12 mouse cellular contexts compared by ENCODE assay signal in the genomic region with DNA sequence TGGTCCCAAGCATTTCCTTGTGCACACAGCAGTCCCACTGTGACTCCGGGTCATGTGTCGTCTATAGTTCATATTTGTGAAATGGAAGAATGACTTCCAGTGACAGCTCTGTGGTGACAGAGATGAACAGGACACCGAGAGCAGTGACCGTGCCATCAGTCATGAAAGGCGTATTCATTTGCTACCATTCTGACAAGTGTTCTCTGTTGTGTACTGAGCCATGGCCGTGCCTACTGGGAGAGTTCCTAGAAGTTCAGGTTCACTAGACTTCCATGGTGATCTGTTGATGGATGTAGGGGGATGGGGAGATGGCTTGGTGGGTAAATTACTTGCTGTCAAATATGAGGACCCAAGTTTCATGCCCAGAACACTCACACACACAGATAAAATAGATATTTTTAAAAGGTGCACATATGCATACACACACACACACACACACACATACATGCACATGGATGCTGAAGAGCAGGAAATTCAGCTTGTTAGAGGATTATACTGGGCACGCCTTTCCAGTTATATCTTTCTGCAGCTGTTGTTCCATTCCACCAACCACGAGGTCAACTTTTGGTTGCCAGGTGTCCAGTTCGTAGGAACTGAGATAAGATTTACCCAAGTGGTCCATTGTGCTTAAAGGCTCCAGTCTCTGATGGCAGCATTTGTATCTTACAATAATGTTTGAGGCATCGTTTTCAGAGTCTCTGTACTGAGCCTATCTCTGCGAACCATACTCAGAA.
"Had no signal": no experiment of that assay in that cellular context is flagged by ENCODE, and none has a peak within 500 bp of the region (broad histone marks: within the 10 kb centered on the region; RNA-seq: fewer than 3 reads in every experiment).

No protein-coding gene starts in this region.

- H3K9me3 ChIP-seq: limb, embryonic 13.5 days; liver, embryonic 15.5 days; midbrain, embryonic 10.5 days had no signal

- H3K27me3 ChIP-seq: limb, embryonic 13.5 days; liver, embryonic 15.5 days had no signal

- H3K36me3 ChIP-seq: limb, embryonic 13.5 days; liver, embryonic 15.5 days; midbrain, embryonic 10.5 days had no signal

- H3K9ac ChIP-seq: limb, embryonic 13.5 days; liver, embryonic 15.5 days; lung, embryonic 14.5 days had no signal

- DNase-seq: kidney, adult 11 months; kidney, postnatal 25 days; left cerebral cortex, postnatal 4 days; lung, embryonic 14.5 days; lung, postnatal 10 days; lung, postnatal 4 days; midbrain, embryonic 14.5 days; right cerebral cortex, postnatal 25 days; thymus, postnatal 36 days had no signal

- H3K27ac ChIP-seq: limb, embryonic 13.5 days; liver, embryonic 15.5 days; midbrain, embryonic 10.5 days had no signal

- H3K4me1 ChIP-seq: limb, embryonic 13.5 days; midbrain, embryonic 10.5 days had no signal

- H3K4me2 ChIP-seq: limb, embryonic 13.5 days; liver, embryonic 15.5 days; lung, embryonic 14.5 days had no signal

- H3K4me3 ChIP-seq: limb, embryonic 13.5 days; liver, embryonic 15.5 days; midbrain, embryonic 10.5 days had no signal
